Mouse (Mus musculus): ENCODE data around the gene Slc7a8.

The Slc7a8 gene

DNA sequence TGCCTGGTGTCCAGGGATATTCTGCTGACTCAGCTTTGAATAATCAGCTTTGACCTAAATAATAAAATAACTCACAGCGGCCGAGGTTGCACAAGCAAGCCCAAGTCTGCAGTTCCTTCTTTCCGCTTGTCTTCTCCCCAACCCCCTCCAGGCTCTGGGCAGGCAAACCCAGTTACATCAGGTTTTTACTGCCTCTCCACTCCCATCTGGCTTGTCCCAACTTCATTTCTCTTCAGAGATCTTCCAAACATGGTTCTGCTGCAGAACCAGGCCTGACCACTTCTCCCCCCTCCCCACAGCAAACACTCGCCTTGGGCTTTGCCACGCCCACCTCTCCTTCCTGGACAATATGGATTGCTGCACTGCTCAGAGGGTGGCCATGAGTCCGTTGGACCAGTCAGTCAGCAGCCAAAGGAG is 27.1 kb downstream of the Slc7a8 start:
- Histone ChIP-seq H3K27me3 (ENCODE audit: insufficient read depth, low read length) (peaks cover 18% of the 10 kb centered on the region; the same call in 1 of the 2 replicates), H3K36me3 (ENCODE audit: insufficient read depth, low read length) (no peaks in the 10 kb centered on the region), H3K9me3 (ENCODE audit: low read length) (no peaks in the 10 kb centered on the region), H3K4me1 (replicated peaks; ENCODE audit: low read depth, low read length) (peaks cover 5% of the 10 kb centered on the region), H3K4me3 (replicated peaks; ENCODE audit: low read length) (no peak overlapping the region)
- TF ChIP-seq CTCF (conservative IDR thresholded peaks at IDR 0.05; ENCODE audit: low read length) (no peak), POU5F1 (IDR thresholded peaks at IDR 0.05; ENCODE audit: borderline replicate concordance, low read length) (no peak), NANOG (IDR thresholded peaks at IDR 0.05; ENCODE audit: borderline replicate concordance, low read length) (no peak)

DNA sequence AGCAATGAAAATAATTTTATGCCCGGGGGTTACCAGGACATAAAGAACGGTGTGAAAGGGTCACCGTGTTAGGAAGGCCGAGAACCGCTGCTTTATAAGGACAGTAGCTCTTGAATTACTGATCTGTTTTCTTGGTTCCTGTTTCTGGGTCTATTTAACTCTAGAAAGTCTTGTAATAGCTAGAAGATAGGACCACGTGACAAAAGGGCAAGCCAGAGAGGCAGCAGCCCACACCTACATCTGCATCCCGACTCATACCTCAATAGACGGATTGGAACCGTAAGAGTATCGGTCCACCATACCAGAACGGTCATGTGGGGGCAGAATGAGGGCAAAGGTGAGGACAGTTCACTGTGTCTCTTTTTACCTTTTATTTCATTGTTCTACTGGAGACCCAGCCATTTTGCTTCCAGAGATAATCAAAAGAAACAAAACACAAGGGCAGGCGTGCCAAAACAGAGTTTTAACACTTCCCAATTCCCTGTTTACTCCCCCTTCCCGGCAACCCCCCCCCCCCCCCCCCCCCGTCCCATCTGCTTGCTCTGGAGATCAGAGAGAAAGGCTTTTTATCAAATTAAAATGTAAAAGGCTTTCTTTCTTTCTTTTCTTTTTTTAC is 27.7 kb downstream of the Slc7a8 start:
- H3K4me3 ChIP-seq (replicated peaks; ENCODE audit: low read length), result no peak overlapping the region
- H3K9me3 ChIP-seq (ENCODE audit: low read length), result no peaks in the 10 kb centered on the region
- TF ChIP-seq CTCF (conservative IDR thresholded peaks at IDR 0.05; ENCODE audit: low read length) (no peak), NANOG (IDR thresholded peaks at IDR 0.05; ENCODE audit: borderline replicate concordance, low read length) (no peak), POU5F1 (IDR thresholded peaks at IDR 0.05; ENCODE audit: borderline replicate concordance, low read length) (no peak)
- peaks cover 13% of the 10 kb centered on the region; the same call in 1 of the 2 replicates for H3K27me3 ChIP-seq (ENCODE audit: insufficient read depth, low read length)
- H3K36me3 ChIP-seq (ENCODE audit: insufficient read depth, low read length), result no peaks in the 10 kb centered on the region
- peaks cover 8% of the 10 kb centered on the region for H3K4me1 ChIP-seq (replicated peaks; ENCODE audit: low read depth, low read length)

DNA sequence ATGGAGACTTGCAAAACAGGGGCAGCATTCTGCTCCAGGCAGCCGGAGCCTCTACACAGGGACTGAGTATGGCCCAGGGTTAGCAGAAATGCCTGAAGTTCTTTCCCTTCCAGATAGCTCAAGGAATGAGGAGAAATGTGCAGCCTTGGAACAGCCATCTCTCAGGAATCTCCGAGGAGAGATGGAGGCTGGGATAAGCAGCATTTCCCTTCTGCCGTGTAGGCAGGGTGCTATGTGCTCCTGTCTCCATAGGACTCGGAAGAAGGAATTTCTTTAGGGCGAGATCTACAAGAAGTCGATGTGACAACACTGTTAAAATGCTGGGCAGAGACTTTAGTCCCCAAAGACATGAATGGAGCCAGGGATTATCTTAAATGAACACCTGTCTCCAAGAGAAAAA is 28.8 kb downstream of the Slc7a8 start:
- TF ChIP-seq NANOG (IDR thresholded peaks at IDR 0.05; ENCODE audit: borderline replicate concordance, low read length) (no peak), POU5F1 (IDR thresholded peaks at IDR 0.05; ENCODE audit: borderline replicate concordance, low read length) (no peak), CTCF (conservative IDR thresholded peaks at IDR 0.05; ENCODE audit: low read length) (no peak)
- no peaks in the 10 kb centered on the region for H3K36me3 ChIP-seq (ENCODE audit: insufficient read depth, low read length)
- no peaks in the 10 kb centered on the region for H3K9me3 ChIP-seq (ENCODE audit: low read length)
- peaks cover 6% of the 10 kb centered on the region; the same call in 1 of the 2 replicates for H3K27me3 ChIP-seq (ENCODE audit: insufficient read depth, low read length)
- peaks cover 15% of the 10 kb centered on the region for H3K4me1 ChIP-seq (replicated peaks; ENCODE audit: low read depth, low read length)
- no peak overlapping the region for H3K4me3 ChIP-seq (replicated peaks; ENCODE audit: low read length)

DNA sequence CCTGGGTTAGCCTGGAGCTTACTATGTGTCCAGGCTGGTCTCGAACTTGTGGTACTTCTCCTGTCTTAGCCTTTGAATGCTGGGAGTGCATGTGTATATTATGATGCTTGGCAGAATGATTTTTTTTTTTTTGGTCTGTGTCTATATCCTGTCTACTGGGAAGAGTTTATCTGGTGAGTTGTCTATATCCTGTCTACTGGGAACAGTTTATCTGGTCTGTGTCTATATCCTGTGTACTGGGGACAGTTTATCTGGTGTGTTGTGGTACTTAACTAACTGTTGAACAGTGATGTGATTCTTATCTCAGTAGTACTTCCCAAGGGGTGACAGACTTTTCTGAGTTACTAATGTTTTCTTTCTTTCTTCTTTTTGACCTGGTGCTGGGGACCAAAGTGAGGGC is 30.0 kb downstream of the Slc7a8 start:
- no peaks in the 10 kb centered on the region for H3K36me3 ChIP-seq (ENCODE audit: insufficient read depth, low read length)
- H3K9me3 ChIP-seq (ENCODE audit: low read length), result no peaks in the 10 kb centered on the region
- H3K4me1 ChIP-seq (replicated peaks; ENCODE audit: low read depth, low read length), result peaks cover 16% of the 10 kb centered on the region
- no peak overlapping the region for H3K4me3 ChIP-seq (replicated peaks; ENCODE audit: low read length)
- H3K27me3 ChIP-seq (ENCODE audit: insufficient read depth, low read length), result peaks cover 9% of the 10 kb centered on the region
- TF ChIP-seq NANOG (IDR thresholded peaks at IDR 0.05; ENCODE audit: borderline replicate concordance, low read length), result no peak
- no peak for TF ChIP-seq POU5F1 (IDR thresholded peaks at IDR 0.05; ENCODE audit: borderline replicate concordance, low read length)
- no peak for TF ChIP-seq CTCF (conservative IDR thresholded peaks at IDR 0.05; ENCODE audit: low read length)

DNA sequence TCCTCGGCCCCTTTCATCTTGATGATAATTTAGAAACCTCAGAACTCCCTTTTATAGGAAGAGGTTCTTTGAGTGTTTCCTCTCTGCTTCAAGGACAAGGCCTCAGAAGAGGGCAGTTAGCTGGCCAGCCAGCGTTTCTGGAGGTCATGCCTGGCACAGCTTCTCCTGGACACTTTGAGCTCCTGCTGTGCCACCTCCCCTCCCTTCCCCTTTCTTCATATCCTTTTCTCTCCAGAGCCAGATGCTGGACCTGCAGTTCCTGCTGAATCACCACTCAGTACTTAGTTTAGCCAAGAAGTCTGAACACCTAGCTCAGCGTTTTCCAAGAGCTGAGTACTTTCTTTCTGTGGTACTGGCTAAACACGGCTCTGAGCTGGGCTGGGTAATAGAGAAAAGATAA is 32.5 kb downstream of the Slc7a8 start:
- H3K4me1 ChIP-seq (replicated peaks; ENCODE audit: low read depth, low read length), result peaks cover 14% of the 10 kb centered on the region
- H3K4me3 ChIP-seq (replicated peaks; ENCODE audit: low read length), result no peak overlapping the region
- H3K9me3 ChIP-seq (ENCODE audit: low read length), result no peaks in the 10 kb centered on the region
- H3K36me3 ChIP-seq (ENCODE audit: insufficient read depth, low read length), result no peaks in the 10 kb centered on the region
- H3K27me3 ChIP-seq (ENCODE audit: insufficient read depth, low read length), result peaks cover 8% of the 10 kb centered on the region
- no peak for TF ChIP-seq POU5F1 (IDR thresholded peaks at IDR 0.05; ENCODE audit: borderline replicate concordance, low read length)
- TF ChIP-seq NANOG (IDR thresholded peaks at IDR 0.05; ENCODE audit: borderline replicate concordance, low read length), result no peak
- TF ChIP-seq CTCF (conservative IDR thresholded peaks at IDR 0.05; ENCODE audit: low read length), result no peak

DNA sequence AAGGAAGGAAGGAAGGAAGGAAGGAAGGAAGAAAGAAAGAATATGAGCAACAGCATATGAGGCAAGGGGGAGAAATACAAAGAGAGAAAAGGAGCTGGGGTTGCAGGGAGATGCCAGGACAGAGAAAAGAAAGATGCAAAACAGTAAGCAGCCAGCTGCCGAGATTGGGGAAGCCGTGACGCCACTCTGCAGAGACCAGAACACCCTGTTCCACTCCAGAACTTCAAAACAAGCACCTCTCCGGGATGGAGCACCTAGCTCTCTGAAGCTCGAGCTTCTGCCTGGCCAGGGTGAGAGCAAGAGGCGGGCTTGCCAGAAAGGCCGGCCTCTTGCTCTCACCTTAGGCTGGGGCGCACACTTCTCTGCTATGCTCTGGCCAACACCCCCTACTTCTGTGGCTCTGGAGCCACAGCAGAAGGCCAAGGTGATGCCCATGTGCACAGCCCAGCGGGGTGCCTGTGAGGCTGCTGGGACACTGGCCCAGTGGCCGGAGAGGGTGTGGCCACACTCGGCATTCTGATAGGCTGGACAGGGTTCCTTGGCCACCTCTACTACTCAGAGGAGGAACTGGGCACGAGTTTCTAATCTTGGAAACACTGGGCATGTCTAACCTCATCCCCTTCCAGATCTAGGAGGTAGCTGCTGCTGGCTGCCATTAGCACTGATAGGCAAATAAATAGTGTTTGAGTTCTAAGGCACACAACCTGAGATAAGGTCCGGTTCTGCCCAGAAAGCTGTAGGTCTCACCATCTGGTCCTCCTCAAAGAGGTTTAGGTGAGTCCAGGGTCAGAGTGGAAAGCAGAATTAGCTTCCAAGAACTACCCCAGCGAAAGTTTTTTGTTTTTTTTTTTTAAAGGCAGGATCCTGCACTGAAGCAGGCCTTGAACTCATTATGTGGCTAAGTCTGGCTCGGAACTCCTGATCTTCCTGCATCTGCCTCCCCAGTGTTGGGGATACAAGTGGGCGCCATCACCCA is 33.5 kb downstream of the Slc7a8 start:
- no peak for TF ChIP-seq NANOG (IDR thresholded peaks at IDR 0.05; ENCODE audit: borderline replicate concordance, low read length)
- Histone ChIP-seq H3K4me1 (replicated peaks; ENCODE audit: low read depth, low read length) (peaks cover 14% of the 10 kb centered on the region), H3K27me3 (ENCODE audit: insufficient read depth, low read length) (peaks cover 8% of the 10 kb centered on the region), H3K36me3 (ENCODE audit: insufficient read depth, low read length) (no peaks in the 10 kb centered on the region), H3K9me3 (ENCODE audit: low read length) (no peaks in the 10 kb centered on the region), H3K4me3 (replicated peaks; ENCODE audit: low read length) (peak overlapping the region; percentile 41)

DNA sequence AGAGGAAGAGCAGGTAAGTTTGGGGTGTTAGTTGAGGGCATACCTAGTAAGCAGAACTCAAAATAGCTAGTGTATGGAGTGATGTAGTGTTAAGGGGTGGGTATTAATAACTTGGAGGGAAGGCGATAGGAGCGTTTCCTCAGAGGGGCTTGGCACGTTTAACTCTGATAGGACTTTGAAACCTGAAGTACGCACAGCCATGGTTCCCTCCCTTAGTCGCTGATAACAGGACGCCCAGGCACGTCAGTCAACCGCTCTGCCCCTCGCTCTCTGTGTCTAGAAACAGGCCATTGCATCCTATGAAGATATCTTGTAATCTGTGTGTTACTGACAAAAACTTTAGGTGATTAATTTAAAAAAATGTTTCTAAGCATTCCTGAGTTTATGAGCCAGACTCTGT is 35.7 kb downstream of the Slc7a8 start:
- Histone ChIP-seq H3K4me1 (replicated peaks; ENCODE audit: low read depth, low read length) (peaks cover 14% of the 10 kb centered on the region), H3K36me3 (ENCODE audit: insufficient read depth, low read length) (no peaks in the 10 kb centered on the region), H3K4me3 (replicated peaks; ENCODE audit: low read length) (no peak overlapping the region), H3K9me3 (ENCODE audit: low read length) (no peaks in the 10 kb centered on the region), H3K27me3 (ENCODE audit: insufficient read depth, low read length) (peaks cover 13% of the 10 kb centered on the region)
- TF ChIP-seq NANOG (IDR thresholded peaks at IDR 0.05; ENCODE audit: borderline replicate concordance, low read length) (no peak), POU5F1 (IDR thresholded peaks at IDR 0.05; ENCODE audit: borderline replicate concordance, low read length) (no peak)

DNA sequence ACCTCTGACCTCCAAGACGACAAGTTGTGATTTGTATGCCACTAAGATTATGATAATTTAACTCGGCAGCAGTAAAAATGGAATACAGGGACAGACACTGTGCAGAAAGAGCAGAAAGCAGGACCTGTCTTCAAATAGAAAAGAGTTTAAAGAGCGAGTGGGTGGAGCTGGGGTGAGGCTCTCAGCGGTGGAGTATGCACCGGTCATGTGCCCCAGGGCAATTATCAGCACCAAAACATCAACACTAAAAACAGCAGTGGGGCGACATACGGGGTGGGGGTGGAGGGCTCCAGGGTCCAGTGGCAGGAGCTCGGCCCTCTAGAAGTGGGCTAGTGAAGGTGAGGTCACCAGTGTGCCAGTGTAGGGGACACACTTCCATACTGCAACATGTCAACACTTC is 37.3 kb downstream of the Slc7a8 start:
- Histone ChIP-seq H3K27me3 (ENCODE audit: insufficient read depth, low read length) (peaks cover 16% of the 10 kb centered on the region), H3K4me3 (replicated peaks; ENCODE audit: low read length) (no peak overlapping the region), H3K9me3 (ENCODE audit: low read length) (no peaks in the 10 kb centered on the region), H3K36me3 (ENCODE audit: insufficient read depth, low read length) (no peaks in the 10 kb centered on the region), H3K4me1 (replicated peaks; ENCODE audit: low read depth, low read length) (peaks cover 14% of the 10 kb centered on the region)
- TF ChIP-seq NANOG (IDR thresholded peaks at IDR 0.05; ENCODE audit: borderline replicate concordance, low read length) (no peak), CTCF (conservative IDR thresholded peaks at IDR 0.05; ENCODE audit: low read length) (no peak), POU5F1 (IDR thresholded peaks at IDR 0.05; ENCODE audit: borderline replicate concordance, low read length) (no peak)

All from E14TG2a.4 (cell line).